Mouse (Mus musculus): ENCODE results near the gene Tsga10. TPM values are rescaled to one million over a fixed set of nuclear protein-coding genes. Genes with fewer than 3 reads are reported as not detected.
A peak's percentile ranks its signal among the peaks of the same experiment; 100 is the strongest.
"Not testable (repeated sequence)": the region's sequence is repeated elsewhere in the genome, so short reads cannot be mapped to it uniquely, and the experiment has no call there.

The Tsga10 gene
- total RNA-seq, 2 experiments from 2014 or later, result 13.8 to 14.4 TPM

DNA sequence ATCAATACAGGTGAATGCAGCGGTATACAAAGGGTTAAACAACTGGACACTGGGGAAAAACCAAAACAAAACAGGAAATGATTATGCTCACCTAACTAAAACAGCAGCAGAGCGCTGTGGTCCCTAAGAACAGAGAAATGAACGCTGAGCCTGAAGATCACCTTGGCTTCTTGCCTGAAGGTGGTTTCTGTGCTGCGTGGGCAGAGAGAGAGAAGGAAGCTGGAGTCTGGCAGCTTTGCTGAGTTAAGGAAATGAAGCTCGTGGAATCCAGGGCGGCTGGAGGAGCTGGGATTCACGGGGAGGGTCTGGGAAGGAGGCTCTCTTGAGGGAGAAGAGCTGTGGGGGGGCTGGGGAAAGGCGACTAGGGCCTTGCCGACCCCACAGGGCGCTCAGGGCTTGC lies 138.2 kb downstream of the Tsga10 start:
- DNase-seq (ENCODE audit: extremely low spot score in 1 of 2, low spot score in 2 of 2), result peak in 1 of 2 experiments; percentile 43
- intact Hi-C loops (cut with DNase I), result no loop called here

DNA sequence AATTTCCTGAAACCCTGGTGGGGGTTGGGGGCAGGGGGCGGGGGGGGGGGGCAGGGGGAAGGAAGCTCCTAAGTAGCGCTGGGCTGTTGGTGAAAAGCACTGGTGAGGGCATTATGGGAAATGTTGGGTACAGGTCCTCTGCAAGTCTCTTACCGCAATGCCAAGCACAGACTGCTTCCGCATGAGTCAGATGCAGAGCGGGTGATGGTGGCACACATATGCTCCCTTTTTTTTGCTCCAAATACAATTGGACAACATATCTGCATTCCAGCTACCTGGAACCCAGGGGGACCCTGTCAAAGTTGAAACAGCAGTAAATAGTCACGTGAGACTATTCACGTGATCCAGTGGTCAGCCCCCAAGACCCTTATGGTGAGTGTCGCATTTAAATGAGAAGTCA lies 139.0 kb downstream of the Tsga10 start:
- no peak for DNase-seq (ENCODE audit: extremely low spot score in 1 of 2, low spot score in 2 of 2)
- intact Hi-C loops (cut with DNase I), result loop anchor here (2.0 kb wide), 1 partner anchor 138 kb away; no protein-coding TSS in a partner anchor

- intact Hi-C loops (cut with DNase I), result loop anchor here (2.0 kb wide), 1 partner anchor 138 kb away; no protein-coding TSS in a partner anchor
- DNase-seq (ENCODE audit: extremely low spot score in 1 of 2, low spot score in 2 of 2), result peak in 1 of 2 experiments; percentile 53
Measured at GRCm38 (mm10) chr1:37726426-37726825, 139.8 kb downstream of the Tsga10 start.

GRCm38 (mm10) chr1:37725880-37726279 lies 140.3 kb downstream of the Tsga10 start:
- peak; percentile 44 to 79 for DNase-seq (ENCODE audit: extremely low spot score in 1 of 2, low spot score in 2 of 2)
- intact Hi-C loops (cut with DNase I), result loop anchor here (2.0 kb wide), 1 partner anchor 139 kb away; no protein-coding TSS in a partner anchor

- no peak for DNase-seq (ENCODE audit: extremely low spot score in 1 of 2, low spot score in 2 of 2)
- intact Hi-C loops (cut with DNase I), result no loop called here
Measured at GRCm38 (mm10) chr1:37721092-37721491, 145.1 kb downstream of the Tsga10 start.

- DNase-seq (ENCODE audit: extremely low spot score in 1 of 2, low spot score in 2 of 2), result peak; percentile 52 to 88
- intact Hi-C loops (cut with DNase I), result loop anchor here (5.0 kb wide), 1 partner anchor 43 kb away; no protein-coding TSS in a partner anchor
Measured at GRCm38 (mm10) chr1:37719761-37720640, 146.2 kb downstream of the Tsga10 start, which contains the start of gene 2010300C02Rik. Gene 2010300C02Rik (minus strand): TSS chr1:37720085.

DNA sequence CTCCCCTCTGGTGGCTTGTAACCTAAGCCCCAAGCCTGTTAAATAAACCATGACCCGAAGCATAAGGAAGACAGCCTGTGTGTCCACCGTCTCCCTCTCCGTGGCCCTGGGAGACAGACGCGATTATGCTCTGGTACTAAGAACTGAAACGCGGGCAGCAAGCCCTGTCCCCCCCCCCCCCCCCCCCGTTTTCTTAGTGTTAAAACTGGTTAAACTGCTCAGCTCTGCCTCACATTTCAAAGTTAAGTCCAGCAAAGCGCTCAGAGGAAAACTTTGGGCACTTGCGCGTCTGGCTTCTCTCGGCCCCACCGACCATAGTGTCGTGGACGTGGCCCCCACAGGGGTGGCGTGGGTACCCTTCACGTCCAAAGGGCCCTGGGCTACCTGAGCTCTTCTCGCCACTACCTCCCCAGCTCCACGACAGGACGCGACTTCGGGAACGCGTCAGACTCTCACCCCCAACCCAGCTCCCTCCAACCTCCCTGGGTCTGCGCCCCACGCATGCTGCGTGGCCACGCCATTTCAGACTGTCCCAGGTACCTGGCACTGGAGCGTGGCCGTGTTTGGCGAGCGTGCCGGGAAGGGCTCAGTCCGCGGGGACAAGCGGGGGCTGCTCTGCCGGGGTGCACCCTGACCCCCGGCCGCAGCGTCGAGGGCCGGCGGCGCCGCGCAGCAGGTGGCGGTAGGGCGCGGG lies 147.1 kb downstream of the Tsga10 start:
- DNase-seq (ENCODE audit: extremely low spot score in 1 of 2, low spot score in 2 of 2), result no peak
- intact Hi-C loops (cut with DNase I), result loop anchor here (5.0 kb wide), 1 partner anchor 42 kb away; no protein-coding TSS in a partner anchor

GRCm38 (mm10) chr1:37718516-37718915 lies 147.7 kb downstream of the Tsga10 start:
- intact Hi-C loops (cut with DNase I), result loop anchor here (5.0 kb wide), 1 partner anchor 41 kb away; no protein-coding TSS in a partner anchor
- DNase-seq (ENCODE audit: extremely low spot score in 1 of 2, low spot score in 2 of 2), result no peak

DNA sequence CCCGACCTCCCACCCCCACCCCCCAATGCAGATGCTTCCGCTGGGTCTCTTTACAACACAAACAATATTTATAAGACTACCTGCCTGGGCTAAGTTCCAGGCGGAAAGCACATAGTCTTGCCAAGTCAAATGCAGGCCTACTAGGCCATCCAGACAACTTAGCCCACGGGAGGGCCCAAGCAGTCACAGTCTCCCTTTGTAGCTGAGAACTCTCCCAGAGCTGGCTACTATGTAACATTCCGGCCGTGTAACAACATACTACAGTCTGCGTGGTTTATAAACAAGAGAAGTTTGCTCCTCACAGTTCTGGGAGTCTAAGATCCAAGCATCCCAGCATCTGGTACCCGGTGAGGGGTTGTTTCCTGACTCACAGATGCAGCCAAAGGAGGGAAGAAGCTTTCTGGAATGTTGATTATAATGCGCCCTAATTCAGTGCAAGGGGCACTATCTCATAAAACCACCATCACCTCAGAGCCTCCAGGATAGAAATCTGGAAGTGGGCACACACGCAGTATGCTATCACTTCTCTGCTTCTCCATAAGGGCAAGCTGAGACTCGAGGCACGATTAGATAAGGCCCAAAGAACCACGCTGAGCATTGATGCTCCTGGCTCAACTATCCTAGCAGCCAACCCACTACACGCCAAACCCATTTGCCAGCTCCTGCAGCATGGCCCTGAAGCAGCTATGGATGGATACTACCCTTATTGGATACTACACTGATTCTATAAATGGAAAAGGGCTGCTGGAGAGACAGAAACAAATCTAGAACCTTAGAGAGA lies 148.6 kb downstream of the Tsga10 start:
- no peak for DNase-seq (ENCODE audit: extremely low spot score in 1 of 2, low spot score in 2 of 2)
- intact Hi-C loops (cut with DNase I), result loop anchor here (5.0 kb wide), 1 partner anchor 40 kb away; no protein-coding TSS in a partner anchor

DNA sequence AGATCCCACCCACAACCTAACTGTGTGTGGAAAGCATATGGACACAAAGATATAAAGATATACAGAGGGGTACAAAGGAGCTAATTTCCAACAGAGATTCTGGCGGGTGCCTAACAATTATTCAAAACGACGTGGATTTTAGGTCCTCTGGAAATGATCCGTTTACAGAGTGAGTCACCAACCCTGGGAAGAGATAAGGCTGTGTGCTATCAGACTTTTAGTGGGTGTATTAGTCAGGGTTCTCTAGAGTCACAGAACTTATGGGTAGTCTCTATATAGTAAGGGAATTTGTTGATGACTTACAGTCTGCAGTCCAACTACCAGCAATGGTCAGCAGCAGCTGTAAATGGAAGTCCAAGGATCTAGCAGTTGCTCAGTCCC lies 153.9 kb downstream of the Tsga10 start:
- intact Hi-C loops (cut with DNase I); DNase-seq (ENCODE audit: extremely low spot score in 1 of 2, low spot score in 2 of 2): not testable (repeated sequence)

GRCm38 (mm10) chr1:37711596-37712356 lies 154.5 kb downstream of the Tsga10 start:
- DNase-seq (ENCODE audit: extremely low spot score in 1 of 2, low spot score in 2 of 2), result no peak
- intact Hi-C loops (cut with DNase I), result no loop called here

DNA sequence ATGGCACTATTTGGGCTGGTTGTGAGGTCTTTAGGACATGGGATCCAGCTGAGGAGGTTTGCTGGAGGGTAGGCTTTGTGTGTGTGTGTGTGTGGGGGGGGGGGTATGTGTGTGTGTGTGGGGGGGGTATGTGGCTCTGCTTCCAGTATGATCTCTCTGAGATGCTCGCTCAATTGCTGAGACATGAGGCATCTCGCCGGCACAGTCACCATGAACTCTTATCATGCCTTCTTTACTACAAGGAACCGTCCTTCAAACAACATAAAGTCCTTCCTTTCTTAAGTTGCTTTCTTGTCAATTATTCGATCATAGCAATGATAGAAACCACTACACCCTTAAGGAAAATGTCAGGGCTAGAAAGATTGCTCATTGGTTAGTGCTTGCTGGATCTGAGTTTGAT lies 155.1 kb downstream of the Tsga10 start:
- no peak for DNase-seq (ENCODE audit: extremely low spot score in 1 of 2, low spot score in 2 of 2)
- intact Hi-C loops (cut with DNase I), result no loop called here

GRCm38 (mm10) chr1:37709736-37710135 lies 156.5 kb downstream of the Tsga10 start:
- intact Hi-C loops (cut with DNase I), result no loop called here
- DNase-seq (ENCODE audit: extremely low spot score in 1 of 2, low spot score in 2 of 2), result no peak

DNA sequence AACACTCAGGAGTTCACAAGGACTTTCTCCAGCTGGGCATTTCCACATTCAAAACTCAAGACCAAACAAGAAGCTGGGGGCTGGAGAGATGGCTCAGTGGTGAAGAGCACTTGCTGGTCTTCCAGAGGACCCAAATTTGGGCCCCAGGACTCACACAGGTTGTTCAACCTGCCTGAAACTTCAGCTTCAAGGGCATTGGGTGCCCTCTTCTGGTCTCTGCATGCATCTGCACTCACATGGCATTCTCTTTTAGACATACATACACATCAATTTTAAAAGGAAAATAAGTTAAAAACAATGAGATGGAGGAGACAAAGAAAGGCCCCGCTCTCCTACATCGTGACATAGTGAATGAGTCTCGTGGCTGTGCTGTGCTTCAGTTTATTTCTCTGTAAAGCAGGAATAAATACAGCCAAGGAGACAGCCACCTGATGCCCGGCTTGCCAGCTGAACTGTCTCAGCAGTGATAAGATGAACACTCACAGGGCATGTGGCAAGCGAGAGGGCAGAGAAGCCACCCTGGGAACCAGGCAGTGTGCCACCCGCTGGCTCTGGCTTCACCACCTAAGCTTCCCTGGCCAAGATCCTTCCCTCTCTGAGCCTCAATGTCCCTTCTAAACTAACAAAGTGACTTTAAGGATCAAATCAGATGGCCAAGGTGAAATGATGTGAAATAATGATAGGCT lies 157.8 kb downstream of the Tsga10 start:
- DNase-seq (ENCODE audit: extremely low spot score in 1 of 2, low spot score in 2 of 2), result no peak
- intact Hi-C loops (cut with DNase I), result no loop called here
